Mouse (Mus musculus): ENCODE measurements around the gene Ptpn4. TPM values are rescaled to one million over a fixed set of nuclear protein-coding genes. Genes with fewer than 3 reads are reported as not detected.

The Ptpn4 gene
- total RNA-seq, 2 experiments from 2014 or later, result 89.8 to 94.1 TPM

DNA sequence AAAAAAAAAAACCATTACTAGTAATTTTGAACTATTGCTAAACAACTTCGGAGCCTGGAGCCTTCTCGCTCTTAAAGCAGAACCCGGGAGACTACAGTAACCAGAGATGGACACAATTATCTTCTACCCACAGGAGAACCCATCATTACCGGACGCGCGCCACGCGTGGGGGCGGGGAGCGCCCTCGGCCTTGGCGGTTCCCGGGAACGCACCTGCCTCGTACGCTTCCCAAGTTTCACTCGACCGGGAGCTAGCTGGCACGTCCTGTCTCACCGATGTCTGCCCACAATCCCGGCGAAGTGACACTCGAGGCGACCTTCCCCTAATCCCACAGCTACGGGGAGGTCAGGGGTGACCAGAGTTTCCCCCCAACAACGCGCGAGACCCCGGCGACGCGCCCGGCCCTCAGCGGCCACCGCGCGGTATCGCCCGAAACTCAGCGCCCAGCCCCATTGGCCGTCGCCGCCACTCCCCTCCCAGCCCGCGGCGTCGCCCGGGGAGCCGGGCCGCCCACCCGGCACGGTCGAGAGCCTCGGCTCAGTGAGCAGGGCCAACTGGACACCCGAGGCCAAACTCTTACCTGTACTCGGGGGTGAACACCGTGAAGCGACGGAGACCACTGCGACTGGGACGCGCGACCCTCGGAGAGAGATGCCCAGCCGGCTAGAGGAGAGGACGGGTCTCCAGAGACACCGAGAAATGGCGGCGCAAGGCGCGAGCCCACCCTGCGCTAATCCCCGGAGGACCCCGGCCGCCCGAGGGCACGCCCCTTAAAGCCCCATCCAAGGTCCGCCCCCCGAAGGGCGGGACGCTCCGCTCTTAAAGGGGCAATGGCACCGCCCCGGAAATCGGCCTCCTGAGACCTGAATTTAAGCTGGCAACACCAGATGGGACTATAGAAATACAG is 189.0 kb downstream of the Ptpn4 start, which contains the start of gene Epb41l5:
Gene Epb41l5 (minus strand): TSS at position 796 of the 907 bp plus-strand sequence.
- DNase-seq (ENCODE audit: low spot score in 2 of 2), result peak; percentile 60 to 71

GRCm38 (mm10) chr1:119646356-119646755 is 191.1 kb downstream of the Ptpn4 start:
- DNase-seq (ENCODE audit: low spot score in 2 of 2), result no peak

DNA sequence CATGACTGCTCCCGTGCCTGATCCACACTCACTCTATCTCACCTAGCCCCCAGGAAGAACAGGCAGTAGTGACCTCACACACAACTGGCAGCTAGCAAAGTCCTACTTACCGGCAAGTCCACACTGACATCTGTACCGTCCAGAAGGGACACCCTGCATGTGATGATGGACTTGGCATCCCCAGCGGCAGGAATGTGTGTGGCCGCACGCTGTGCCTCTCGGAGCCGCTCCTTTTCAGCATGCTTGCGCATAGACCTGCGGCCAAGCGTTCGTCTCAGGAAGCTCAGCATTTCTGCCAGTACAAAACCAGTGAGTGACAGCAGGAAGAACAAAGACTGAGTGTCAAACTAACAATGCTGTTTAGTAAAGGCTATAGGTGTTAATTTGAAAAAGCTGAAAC is 195.0 kb downstream of the Ptpn4 start:
- no peak for DNase-seq (ENCODE audit: low spot score in 2 of 2)

DNA sequence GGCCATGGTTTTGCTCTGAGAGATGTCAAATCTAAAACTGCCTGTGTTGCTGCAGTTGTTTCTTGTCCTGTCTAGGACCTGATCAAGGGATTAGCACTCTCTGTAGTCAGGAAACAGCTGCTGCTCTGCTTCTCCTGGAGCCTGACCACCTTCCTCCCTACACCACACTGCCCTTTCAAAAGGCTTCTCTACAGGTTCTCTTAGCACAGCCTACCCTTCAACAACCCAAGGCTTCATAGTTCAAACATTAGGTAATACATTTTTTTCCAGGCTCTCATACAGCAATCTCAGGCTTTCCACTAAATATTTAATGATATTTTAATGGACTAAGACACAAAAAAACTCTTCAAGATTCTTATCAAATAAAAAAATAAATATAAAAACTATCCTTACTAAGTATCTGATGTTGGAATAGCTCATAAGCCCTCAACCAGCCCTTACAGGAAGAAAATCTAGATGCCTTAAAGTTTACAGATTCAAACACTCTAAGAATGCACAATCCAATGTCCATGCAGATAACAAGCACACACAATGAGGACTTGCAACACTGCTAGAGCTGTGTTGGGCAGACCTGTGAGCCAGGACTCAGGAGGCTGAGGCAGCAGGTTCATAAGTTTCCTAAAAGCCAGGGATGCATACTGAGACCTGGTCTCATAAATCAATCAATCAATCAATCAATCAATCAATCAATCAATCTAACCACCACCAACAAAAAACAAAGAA is 196.2 kb downstream of the Ptpn4 start:
- no peak for DNase-seq (ENCODE audit: low spot score in 2 of 2)

DNA sequence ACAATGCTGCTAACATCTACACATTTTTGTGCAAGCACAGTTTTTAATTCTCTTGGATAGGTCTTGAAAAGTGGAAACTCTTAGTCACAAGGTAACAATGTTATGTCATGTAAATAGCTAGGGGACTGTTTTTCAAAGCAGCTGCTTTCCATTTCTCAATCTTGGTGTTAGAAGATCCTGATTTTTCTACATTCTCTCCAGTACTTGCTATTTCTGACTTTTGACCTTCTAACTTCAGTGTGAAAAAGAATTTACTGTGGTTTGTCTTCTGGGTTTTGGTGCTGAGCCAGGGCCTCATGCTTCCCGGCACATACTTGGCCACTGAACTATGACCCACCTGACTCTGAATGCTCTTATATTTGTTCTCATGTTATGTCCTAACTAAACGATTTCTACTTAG is 197.4 kb downstream of the Ptpn4 start:
- no peak for DNase-seq (ENCODE audit: low spot score in 2 of 2)

- no peak for DNase-seq (ENCODE audit: low spot score in 2 of 2)
Measured at GRCm38 (mm10) chr1:119637188-119638023, 200.0 kb downstream of the Ptpn4 start.

GRCm38 (mm10) chr1:119634746-119635145 is 202.7 kb downstream of the Ptpn4 start:
- DNase-seq (ENCODE audit: low spot score in 2 of 2), result no peak

GRCm38 (mm10) chr1:119630428-119630827 is 207.0 kb downstream of the Ptpn4 start:
- no peak for DNase-seq (ENCODE audit: low spot score in 2 of 2)

DNA sequence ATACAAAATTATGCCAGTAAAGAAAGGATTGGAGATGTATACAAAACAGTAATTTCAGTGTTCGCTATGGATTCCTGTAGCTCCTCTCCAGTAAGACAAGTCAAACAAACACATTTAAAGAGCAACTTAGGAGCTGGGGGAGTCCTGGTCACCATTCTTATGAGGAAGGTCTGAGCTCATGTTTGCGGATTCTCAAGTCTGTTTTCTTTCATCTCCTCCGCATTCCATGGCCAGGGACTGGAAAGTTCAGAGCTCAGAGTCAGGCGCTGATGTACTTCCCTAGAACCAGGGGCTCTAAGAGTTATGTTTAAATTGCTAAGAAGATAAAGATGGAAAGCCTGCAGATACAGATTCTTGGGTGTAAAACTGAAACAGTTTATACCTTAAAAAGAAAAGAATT is 210.6 kb downstream of the Ptpn4 start:
- DNase-seq (ENCODE audit: low spot score in 2 of 2), result no peak

DNA sequence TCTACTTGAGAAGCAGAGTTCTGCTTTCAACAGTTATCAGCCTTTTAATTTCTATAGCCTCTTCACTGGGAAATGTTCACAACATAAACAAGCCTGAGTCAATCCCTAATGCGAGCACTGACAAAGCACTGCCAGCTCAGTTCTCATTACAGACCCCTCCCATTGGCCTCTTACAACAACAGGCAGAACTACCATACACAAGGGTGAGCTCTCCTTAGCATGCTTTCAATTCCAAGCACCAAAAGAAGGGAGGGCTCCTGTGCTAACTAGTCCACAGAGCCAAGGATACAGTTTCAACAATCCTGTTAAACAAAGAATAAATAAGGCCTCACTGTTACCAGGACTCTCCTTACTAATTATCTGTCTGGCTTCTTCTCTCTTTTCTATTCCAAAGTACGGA is 213.0 kb downstream of the Ptpn4 start:
- DNase-seq (ENCODE audit: low spot score in 2 of 2), result no peak

GRCm38 (mm10) chr1:119605396-119605795 is 232.0 kb downstream of the Ptpn4 start:
- peak; percentile 6 to 45 for DNase-seq (ENCODE audit: low spot score in 2 of 2)

Other genes starting within 250 kb of the Ptpn4 start
- 1 to 10 TPM; 6.1 to 6.4 TPM for gene Epb41l5, start 188.6 kb downstream of the Ptpn4 start, total RNA-seq (2021)
- gene Tmem177, start 75.6 kb upstream of the Ptpn4 start, total RNA-seq (2021), result 10 to 100 TPM in 1 of 2 experiments, 1 to 10 TPM in 1; 8.2 to 10.0 TPM
- under 1 TPM in 1 of 2 experiments, not detected in 1; 0.70 TPM for gene Cfap221, start 159.6 kb upstream of the Ptpn4 start, total RNA-seq (2021)
- under 1 TPM in 1 of 2 experiments, not detected in 1; 0.42 TPM for gene Sctr, start 169.3 kb upstream of the Ptpn4 start, total RNA-seq (2021)
- gene Tmem37, start 236.5 kb upstream of the Ptpn4 start, total RNA-seq (2021), result 1 to 10 TPM in 1 of 2 experiments, under 1 TPM in 1; 0.94 to 2.0 TPM

Measured in left cerebral cortex, adult 18-20 months (tissue).